Mouse (Mus musculus) ES-E14 (cell line): Measurements from ENCODE around the gene Adh1.

Source experiments
- CHD2 ChIP-seq: IDR thresholded peaks from 2 replicates; pipeline ENCODE4 v1.6.1; 2014; ENCODE audit warnings: mild to moderate bottlenecking, low read depth, low read length, inconsistent platforms
- HCFC1 ChIP-seq: IDR thresholded peaks from 2 replicates; pipeline ENCODE4 v1.6.1; 2012; ENCODE audit warnings: low read length, inconsistent platforms, borderline replicate concordance; ENCODE audit not compliant: insufficient read depth
- MAFK ChIP-seq: IDR thresholded peaks from 2 replicates; pipeline ENCODE4 v1.6.1; 2014; ENCODE audit warnings: mild to moderate bottlenecking, low read depth, low read length, inconsistent platforms; ENCODE audit not compliant: insufficient read depth
- ZNF384 ChIP-seq: IDR thresholded peaks from 2 replicates; pipeline ENCODE4 v1.6.1; 2012; ENCODE audit warnings: low read depth, low read length, inconsistent platforms

DNA sequence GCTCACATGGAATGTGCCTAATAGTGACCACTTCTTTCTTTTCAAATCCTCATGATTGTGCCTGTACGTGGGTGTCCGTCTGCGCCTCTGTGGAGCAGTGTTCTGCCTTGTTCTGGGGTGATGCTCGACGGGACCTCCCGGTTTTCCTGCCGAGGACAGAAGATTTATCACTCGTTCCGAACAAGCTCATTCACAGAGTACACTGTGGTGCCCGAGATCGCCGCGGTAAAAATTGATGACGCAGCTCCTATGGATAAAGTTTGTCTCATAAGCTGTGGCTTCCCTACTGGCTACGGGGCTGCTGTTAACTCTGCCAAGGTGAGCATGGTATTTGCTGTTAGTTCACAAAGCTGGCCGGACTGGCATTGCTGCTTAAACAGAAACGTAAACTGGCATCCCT lies 64.2 kb downstream of the Adh1 start:
- TF ChIP-seq HCFC1 (no peak), CHD2 (no peak), MAFK (no peak), ZNF384 (no peak)
